Mouse (Mus musculus): ENCODE data around the gene Mrps16.

DNA sequence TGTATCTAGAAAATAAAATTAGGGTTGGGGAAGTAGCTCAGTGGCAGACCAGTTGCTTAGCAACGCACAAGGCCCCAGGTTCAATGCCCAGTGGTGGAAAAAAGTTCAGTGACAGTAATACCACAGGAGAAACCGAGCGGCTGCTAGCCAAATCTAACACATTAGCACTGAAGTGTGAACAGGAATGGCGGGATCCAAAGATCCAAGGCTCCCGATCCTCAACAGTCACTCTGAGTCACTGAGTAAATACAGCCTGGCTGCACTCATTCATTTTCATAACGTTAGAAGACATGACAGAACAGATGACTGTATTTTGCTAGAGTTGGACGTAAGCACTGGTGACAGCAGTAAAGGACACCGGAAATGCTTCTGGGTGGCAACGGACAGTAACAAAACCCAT is 47.5 kb downstream of the Mrps16 start:
- no peak for TF ChIP-seq POLR2AphosphoS2 (IDR thresholded peaks at IDR 0.05; ENCODE audit: low read length)
- TF ChIP-seq CTCF (IDR thresholded peaks at IDR 0.05 in 2 of 3, conservative IDR thresholded peaks at IDR 0.05 in 1 of 3; ENCODE audit: control insufficient read depth in 1 of 3, insufficient read depth in 1 of 3, low read depth in 2 of 3, low read length in 3 of 3, poor library complexity in 1 of 3, severe bottlenecking in 1 of 3): no peak
- no peak for TF ChIP-seq TCF12 (IDR thresholded peaks at IDR 0.05; ENCODE audit: low read depth, low read length)
- no peak for TF ChIP-seq ETS1 (IDR thresholded peaks at IDR 0.05; ENCODE audit: low read depth, low read length)
- no peak for TF ChIP-seq POLR2A (IDR thresholded peaks at IDR 0.05; ENCODE audit: control insufficient read depth in 1 of 2, insufficient read depth in 1 of 2, low read depth in 1 of 2, low read length in 2 of 2, poor library complexity in 1 of 2)
- no peak for TF ChIP-seq TAL1 (IDR thresholded peaks at IDR 0.05; ENCODE audit: low read length)
- no peak for TF ChIP-seq MAFK (IDR thresholded peaks at IDR 0.05; ENCODE audit: borderline replicate concordance, low read depth, low read length)
- TF ChIP-seq ZMIZ1 (IDR thresholded peaks at IDR 0.05; ENCODE audit: low read depth, low read length): no peak
- no peak for TF ChIP-seq CHD1 (IDR thresholded peaks at IDR 0.05; ENCODE audit: low read depth, low read length)
- no peak for TF ChIP-seq E2F4 (IDR thresholded peaks at IDR 0.05; ENCODE audit: borderline replicate concordance, low read depth, low read length)
- TF ChIP-seq ZC3H11A (IDR thresholded peaks at IDR 0.05; ENCODE audit: low read depth, low read length): no peak
- no peak for TF ChIP-seq USF1 (IDR thresholded peaks at IDR 0.05; ENCODE audit: low read depth, low read length)
- TF ChIP-seq UBTF (IDR thresholded peaks at IDR 0.05; ENCODE audit: borderline replicate concordance, insufficient read depth, low read depth, low read length): no peak

Data from MEL (cell line).